ENCODE assay signal across 8 mouse cellular contexts in genomic region chr10:86091919-86092318, GRCm38 (mm10).
A peak's percentile ranks its signal among the peaks of the same experiment; 100 is the strongest.
DNase-seq lines count a peak whose midpoint lies in the region; ATAC-seq and TF ChIP-seq lines count a peak whose summit lies in the region.

No protein-coding gene starts in this region.

- no peaks in the 10 kb centered on the region; the same call in 1 of the 2 replicates for H3K4me1 ChIP-seq in liver, embryonic 11.5 days (replicated peaks; ENCODE audit: control insufficient read depth, insufficient read depth, low read length)
- no peaks in the 10 kb centered on the region; the same call in 1 of the 2 replicates for H3K4me1 ChIP-seq in testis, adult 2 months (ENCODE audit: control insufficient read depth, insufficient read depth, low read length)

- DNase-seq in cerebellum, adult 8-10 months: peak; percentile 7
- no peak for DNase-seq in cerebellum, adult 11-12 months
- DNase-seq in layer of hippocampus, adult 2 months (ENCODE audit: low spot score in 2 of 2): peak in 1 of 2 experiments; percentile 35
- no peak for DNase-seq in layer of hippocampus, postnatal 36 days
- DNase-seq in ZHBTc4 (ENCODE audit: low read depth, low spot score): peak; percentile 74
- peak; percentile 37 for DNase-seq in liver, embryonic 11.5 days (ENCODE audit: low spot score)

- H3K27ac ChIP-seq in layer of hippocampus, adult 2 months: no peak overlapping the region
- H3K27ac ChIP-seq in liver, embryonic 11.5 days (ENCODE audit: low read depth, low read length): no peak overlapping the region
- H3K27ac ChIP-seq in testis, adult 2 months (ENCODE audit: control insufficient read depth, insufficient read depth, low read depth, low read length): no peak overlapping the region

- peak; percentile 75 for TF ChIP-seq CTCF in layer of hippocampus, adult 2 months (conservative IDR thresholded peaks at IDR 0.05)
- peak; percentile 99 for TF ChIP-seq CTCF in testis, adult 2 months (IDR thresholded peaks at IDR 0.05; ENCODE audit: control insufficient read depth, insufficient read depth, insufficient replicate concordance, low read depth, low read length)

- no peaks in the 10 kb centered on the region for H3K9me3 ChIP-seq in liver, embryonic 11.5 days (ENCODE audit: control insufficient read depth, low read length)

- TF ChIP-seq POLR2A in testis, adult 2 months (IDR thresholded peaks at IDR 0.05; ENCODE audit: control insufficient read depth, low read depth, low read length): no peak

- 42% methylated on average over 10 of the region's 10 CpGs for WGBS in liver, embryonic 11.5 days

- ATAC-seq in liver, embryonic 11.5 days (replicated peaks; ENCODE audit: low FRiP score): no peak; the same call in 1 of the 2 replicates
- no peak for ATAC-seq in frontal cortex, adult (ENCODE audit: low TSS enrichment)

- no peak overlapping the region for H3K9ac ChIP-seq in liver, embryonic 11.5 days (ENCODE audit: low read depth, low read length)

- H3K4me2 ChIP-seq in liver, embryonic 11.5 days: no peak overlapping the region

- no peaks in the 10 kb centered on the region for H3K27me3 ChIP-seq in liver, embryonic 11.5 days (replicated peaks; ENCODE audit: control insufficient read depth, insufficient read depth, low read length)
- no peaks in the 10 kb centered on the region for H3K27me3 ChIP-seq in testis, adult 2 months (ENCODE audit: control insufficient read depth, insufficient read depth, low read length)

- no peak overlapping the region for H3K4me3 ChIP-seq in layer of hippocampus, adult 2 months
- H3K4me3 ChIP-seq in liver, embryonic 11.5 days (ENCODE audit: low read depth, low read length): no peak overlapping the region
- no peak overlapping the region for H3K4me3 ChIP-seq in testis, adult 2 months (ENCODE audit: control insufficient read depth, low read depth, low read length)

- no peaks in the 10 kb centered on the region for H3K36me3 ChIP-seq in liver, embryonic 11.5 days (ENCODE audit: control insufficient read depth, insufficient read depth, low read length)
- no peaks in the 10 kb centered on the region for H3K36me3 ChIP-seq in testis, adult 2 months (ENCODE audit: control insufficient read depth, insufficient read depth, low read length)

Comparison
In these comparisons a context has a peak if more than half of its experiments do, and no peak if none do; other contexts are left out.
1. DNase-seq: peak in cerebellum, adult 8-10 months (single experiment), ZHBTc4 (single experiment) and liver, embryonic 11.5 days (single experiment); none in cerebellum, adult 11-12 months (single experiment) and layer of hippocampus, postnatal 36 days (0 of 2).